Mouse (Mus musculus) embryonic facial prominence, embryonic 11.5 days (tissue): Measurements from ENCODE around the gene Krtap19-5. TPM values are rescaled to one million over a fixed set of nuclear protein-coding genes. Genes with fewer than 3 reads are reported as not detected.

Experiments used
- ATAC-seq: fragments of 200-750 bp; cut with Nextera tagmentation; replicated peaks from 2 replicates; pipeline ENCODE4 v1.8.0; 2017; ENCODE audit warnings: low read depth; ENCODE audit not compliant: insufficient number of reproducible peaks, low FRiP score, low TSS enrichment
- DNase-seq: peaks from one replicate; pipeline ENCODE4 v3.0.0-alpha.2; 2015; ENCODE audit warnings: low spot score
- H3K27ac ChIP-seq: fragments of 300-500 bp; sonication (generic); replicated peaks from 2 replicates; pipeline ENCODE4 v1.5.1; 2014; ENCODE audit warnings: mild to moderate bottlenecking, low read depth, low read length, control low read depth
- H3K27me3 ChIP-seq: fragments of 300-500 bp; sonication (generic); 2 replicates; pipeline ENCODE4 v1.6.1; 2014; ENCODE audit warnings: mild to moderate bottlenecking, low read length, moderate library complexity, mixed read lengths; ENCODE audit not compliant: control insufficient read depth, insufficient read depth
- H3K36me3 ChIP-seq: fragments of 300-500 bp; sonication (generic); replicated peaks from 2 replicates; pipeline ENCODE4 v1.6.1; 2014; ENCODE audit warnings: low read depth, mild to moderate bottlenecking, low read length, moderate library complexity, mixed read lengths; ENCODE audit not compliant: control insufficient read depth, insufficient read depth
- H3K4me1 ChIP-seq: fragments of 300-500 bp; sonication (generic); 2 replicates; pipeline ENCODE4 v1.6.1; 2014; ENCODE audit warnings: low read length, mixed read lengths; ENCODE audit not compliant: control insufficient read depth, insufficient read depth
- H3K4me2 ChIP-seq: fragments of 300-500 bp; sonication (generic); 2 replicates; pipeline ENCODE4 v1.6.1; 2014; ENCODE audit warnings: low read depth, mild to moderate bottlenecking, control low read depth, low read length, moderate library complexity
- H3K4me3 ChIP-seq: fragments of 300-500 bp; sonication (generic); 2 replicates; pipeline ENCODE4 v1.5.1; 2014; ENCODE audit warnings: low read depth, low read length, control low read depth
- H3K9ac ChIP-seq: fragments of 300-500 bp; sonication (generic); replicated peaks from 2 replicates; pipeline ENCODE4 v1.6.1; 2014; ENCODE audit warnings: mild to moderate bottlenecking, control low read depth, low read length
- H3K9me3 ChIP-seq: fragments of 300-500 bp; sonication (generic); replicated peaks from 2 replicates; pipeline ENCODE4 v1.6.1; 2016; ENCODE audit warnings: mild to moderate bottlenecking, low read length, inconsistent platforms, mixed read lengths; ENCODE audit not compliant: control insufficient read depth
- WGBS: fragments of 180-500 bp; shearing (Covaris S2); extraction: QIAGEN DNeasy Blood & Tissue Kit; methylation state at CpG from one replicate; pipeline ENCODE4 v1.1.7; 2014; 5-methylcytosine and 5-hydroxymethylcytosine counted together
- polyA plus RNA-seq: library from polyadenylated mRNA; unstranded; fragments of >200 nt; fragmentation: Nextera tagmentation; extraction: Ambion mirVana; gene quantifications from 2 replicates; pipeline ENCODE4 v1.2.1, GENCODE M21; 2014

Krtap19-5 gene
- polyA plus RNA-seq, 1 experiment from 2014 or later: not detected

DNA sequence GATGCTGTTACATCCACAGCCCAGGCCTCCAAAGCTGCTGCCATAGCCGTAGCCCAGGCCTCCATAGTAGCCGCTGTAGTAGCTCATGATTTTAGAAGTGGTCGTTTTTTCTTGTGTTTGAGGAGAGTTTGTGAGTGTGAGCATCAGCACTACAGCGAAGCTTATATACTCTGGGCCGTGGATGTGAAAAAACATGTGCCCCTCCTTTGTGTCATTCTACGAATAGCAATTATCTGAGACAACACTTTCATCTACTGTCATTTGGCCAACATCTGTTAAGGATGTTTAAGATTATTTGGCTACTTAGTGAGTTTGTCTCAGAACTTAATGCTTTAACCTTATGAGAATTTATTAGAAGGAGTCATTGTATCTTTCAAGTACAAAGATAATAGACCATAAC, 26.9 kb downstream of the Krtap19-5 start, which contains the start of gene Krtap19-1:
TSS of gene Krtap19-1 (minus strand) at position 101 of the 400 bp plus-strand sequence.
- no peak within 1 kb of the TSS for H3K9ac ChIP-seq
- H3K27me3 ChIP-seq: no peaks in the 10 kb centered on the region
- H3K36me3 ChIP-seq: no peaks in the 10 kb centered on the region
- no peak for DNase-seq
- no peak within 1 kb of the TSS for H3K4me3 ChIP-seq
- WGBS: 87% methylated on average over 6 of the region's 6 CpGs
- no peak within 1 kb of the TSS for H3K27ac ChIP-seq
- no peaks in the 10 kb centered on the region for H3K4me1 ChIP-seq
- no peak within 1 kb of the TSS for H3K4me2 ChIP-seq
- no peak for ATAC-seq
- no peaks in the 10 kb centered on the region for H3K9me3 ChIP-seq

DNA sequence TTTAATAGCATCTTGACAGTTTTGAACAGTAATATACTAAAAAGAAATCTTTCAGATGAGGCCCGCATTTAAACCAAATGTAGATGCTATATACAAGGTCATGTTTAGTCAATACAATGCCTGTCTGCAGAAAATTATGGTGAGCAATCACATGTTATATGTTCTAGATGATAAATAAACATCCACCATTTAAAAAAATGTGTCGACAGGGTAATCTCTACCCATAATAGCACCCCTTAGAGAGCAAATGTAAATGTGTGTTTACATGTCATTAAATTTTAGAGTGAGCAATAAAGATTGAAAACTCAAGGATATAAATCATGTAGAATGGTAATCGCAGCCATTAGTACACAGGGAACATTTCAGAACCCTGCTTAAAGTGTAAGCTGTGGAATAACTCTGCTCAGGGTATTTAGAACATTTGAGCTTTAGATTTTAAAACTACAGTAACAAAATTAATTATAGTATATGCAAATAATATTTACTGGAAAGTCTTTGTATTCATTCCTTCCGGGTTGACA, 31.3 kb downstream of the Krtap19-5 start:
- Histone ChIP-seq H3K4me1 (no peaks in the 10 kb centered on the region), H3K36me3 (no peaks in the 10 kb centered on the region), H3K27me3 (no peaks in the 10 kb centered on the region), H3K9me3 (no peaks in the 10 kb centered on the region), H3K9ac (no peak overlapping the region), H3K4me3 (no peak overlapping the region), H3K27ac (no peak overlapping the region), H3K4me2 (no peak overlapping the region)
- ATAC-seq (no peak), DNase-seq (no peak)
- WGBS: 91% methylated on average over 4 of the region's 4 CpGs

DNA sequence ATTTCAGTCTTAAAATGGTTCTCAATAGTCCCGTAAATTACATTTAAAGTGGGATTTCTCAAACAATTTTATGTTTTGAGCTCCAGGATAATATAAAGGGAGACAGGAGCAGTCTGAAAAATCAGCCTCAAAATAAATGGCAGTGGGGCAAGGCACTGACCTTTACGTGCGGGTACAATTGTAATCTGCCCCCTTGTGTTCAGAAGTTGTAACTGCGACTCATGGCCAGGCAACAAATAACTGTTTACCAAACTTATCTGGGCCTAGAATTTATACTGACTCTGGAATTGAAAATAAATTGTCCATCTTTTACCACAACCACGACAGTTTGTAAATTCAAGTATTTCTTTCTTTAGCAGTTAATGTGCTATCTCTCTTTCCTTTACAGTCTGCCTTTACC, 44.8 kb downstream of the Krtap19-5 start:
- WGBS: 14% methylated on average over 5 of the region's 5 CpGs
- ATAC-seq (no peak), DNase-seq (peak; percentile 60)
- H3K4me1 ChIP-seq: no peaks in the 10 kb centered on the region
- H3K36me3 ChIP-seq: no peaks in the 10 kb centered on the region
- no peaks in the 10 kb centered on the region for H3K27me3 ChIP-seq
- H3K9me3 ChIP-seq: no peaks in the 10 kb centered on the region
- H3K4me3 ChIP-seq: no peak overlapping the region
- no peak overlapping the region for H3K9ac ChIP-seq
- no peak overlapping the region for H3K4me2 ChIP-seq
- no peak overlapping the region for H3K27ac ChIP-seq

- Histone ChIP-seq H3K9me3 (no peaks in the 10 kb centered on the region), H3K36me3 (no peaks in the 10 kb centered on the region), H3K9ac (no peak overlapping the region), H3K4me1 (no peaks in the 10 kb centered on the region), H3K27ac (no peak overlapping the region), H3K4me2 (no peak overlapping the region), H3K27me3 (no peaks in the 10 kb centered on the region), H3K4me3 (no peak overlapping the region)
- 83% methylated on average over 4 of the region's 4 CpGs for WGBS
- no peak for DNase-seq
- no peak for ATAC-seq
Observed at GRCm38 (mm10) chr16:88848558-88848957, 47.7 kb downstream of the Krtap19-5 start.

GRCm38 (mm10) chr16:88847363-88847762, 48.9 kb downstream of the Krtap19-5 start:
- H3K27me3 ChIP-seq: no peaks in the 10 kb centered on the region
- H3K27ac ChIP-seq: no peak overlapping the region
- no peak for DNase-seq
- no peak overlapping the region for H3K4me2 ChIP-seq
- H3K4me3 ChIP-seq: no peak overlapping the region
- 97% methylated on average over 1 of the region's 1 CpGs for WGBS
- no peaks in the 10 kb centered on the region for H3K36me3 ChIP-seq
- H3K4me1 ChIP-seq: no peaks in the 10 kb centered on the region
- H3K9ac ChIP-seq: no peak overlapping the region
- ATAC-seq: no peak
- no peaks in the 10 kb centered on the region for H3K9me3 ChIP-seq

Other genes starting within 250 kb of the Krtap19-5 start
- gene Krtap26-1, start 248.7 kb downstream of the Krtap19-5 start, polyA plus RNA-seq: not detected in 2 replicates
- not detected in 2 replicates for gene Krtap27-1, start 224.8 kb downstream of the Krtap19-5 start, polyA plus RNA-seq
- gene 2310061N02Rik, start 188.5 kb downstream of the Krtap19-5 start, polyA plus RNA-seq: not detected in 2 replicates
- gene Krtap13-1, start 167.6 kb downstream of the Krtap19-5 start, polyA plus RNA-seq: not detected in 2 replicates
- not detected in 2 replicates for gene Krtap13, start 144.8 kb downstream of the Krtap19-5 start, polyA plus RNA-seq
- gene 2310034C09Rik, start 137.6 kb downstream of the Krtap19-5 start, polyA plus RNA-seq: not detected in 2 replicates
- gene 2310057N15Rik, start 122.3 kb downstream of the Krtap19-5 start, polyA plus RNA-seq: not detected in 2 replicates
- not detected in 2 replicates for gene Gm5965, start 118.6 kb downstream of the Krtap19-5 start, polyA plus RNA-seq
- gene Gm20741, start 84.2 kb downstream of the Krtap19-5 start, polyA plus RNA-seq: not detected in 2 replicates
- gene Krtap15, start 76.2 kb downstream of the Krtap19-5 start, polyA plus RNA-seq: not detected in 2 replicates
- not detected in 2 replicates for gene Krtap14, start 70.3 kb downstream of the Krtap19-5 start, polyA plus RNA-seq
- gene Krtap19-1, start 27.0 kb downstream of the Krtap19-5 start, polyA plus RNA-seq: not detected in 2 replicates
- not detected in 2 replicates for gene Krtap19-2, start 22.2 kb downstream of the Krtap19-5 start, polyA plus RNA-seq
- gene Krtap19-3, start 18.4 kb downstream of the Krtap19-5 start, polyA plus RNA-seq: not detected in 2 replicates
- gene Krtap19-4, start 11.4 kb downstream of the Krtap19-5 start, polyA plus RNA-seq: not detected in 2 replicates
- gene Krtap19-9b, start 35.8 kb upstream of the Krtap19-5 start, polyA plus RNA-seq: not detected in 2 replicates
- gene Krtap16-3, start 66.4 kb upstream of the Krtap19-5 start, polyA plus RNA-seq: not detected in 2 replicates
- not detected in 2 replicates for gene Krtap22-2, start 114.3 kb upstream of the Krtap19-5 start, polyA plus RNA-seq
- gene Gm10229, start 118.8 kb upstream of the Krtap19-5 start, polyA plus RNA-seq: not detected in 2 replicates
- not detected in 2 replicates for gene Krtap6-1, start 135.2 kb upstream of the Krtap19-5 start, polyA plus RNA-seq
- gene Gm10228, start 145.0 kb upstream of the Krtap19-5 start, polyA plus RNA-seq: not detected in 2 replicates
- not detected in 2 replicates for gene Krtap6-5, start 151.4 kb upstream of the Krtap19-5 start, polyA plus RNA-seq
- not detected in 2 replicates for gene 1110025L11Rik, start 167.5 kb upstream of the Krtap19-5 start, polyA plus RNA-seq
- gene Krtap6-3, start 187.6 kb upstream of the Krtap19-5 start, polyA plus RNA-seq: not detected in 2 replicates
- gene Gm6358, start 244.4 kb upstream of the Krtap19-5 start, polyA plus RNA-seq: not detected in 2 replicates